Mouse (Mus musculus): ENCODE results near the gene Mpdu1.
"Not testable (repeated sequence)": the region's sequence is repeated elsewhere in the genome, so short reads cannot be mapped to it uniquely, and the experiment has no call there.

The Mpdu1 gene

GRCm38 (mm10) chr11:69665457-69665960 is 3.1 kb upstream of the Mpdu1 start:
- DNase-seq (ENCODE audit: low spot score), result no peak

- no peak for DNase-seq (ENCODE audit: low spot score)
These were observed 2.4 kb upstream of the Mpdu1 start for GRCm38 (mm10) chr11:69664841-69665240.

- DNase-seq (ENCODE audit: low spot score), result no peak
These were observed 1.4 kb upstream of the Mpdu1 start for GRCm38 (mm10) chr11:69663795-69664194.

- no peak for DNase-seq (ENCODE audit: low spot score)
These were observed 677 bp upstream of the Mpdu1 start for GRCm38 (mm10) chr11:69662967-69663671.

GRCm38 (mm10) chr11:69661221-69661881 is 1.1 kb downstream of the Mpdu1 start:
- no peak for DNase-seq (ENCODE audit: low spot score)

GRCm38 (mm10) chr11:69657462-69657881 is 5.0 kb downstream of the Mpdu1 start:
- DNase-seq (ENCODE audit: low spot score), result no peak

GRCm38 (mm10) chr11:69656617-69657461 is 5.6 kb downstream of the Mpdu1 start:
- no peak for DNase-seq (ENCODE audit: low spot score)

- no peak for DNase-seq (ENCODE audit: low spot score)
These were observed 6.4 kb downstream of the Mpdu1 start for GRCm38 (mm10) chr11:69656065-69656455.

GRCm38 (mm10) chr11:69655264-69656064 is 7.0 kb downstream of the Mpdu1 start, which contains the start of gene Sox15:
Gene Sox15 (plus strand): TSS chr11:69655314.
- DNase-seq (ENCODE audit: low spot score), result no peak

- no peak for DNase-seq (ENCODE audit: low spot score)
These were observed 7.7 kb downstream of the Mpdu1 start for GRCm38 (mm10) chr11:69654760-69655159.

- no peak for DNase-seq (ENCODE audit: low spot score)
These were observed 9.0 kb downstream of the Mpdu1 start for GRCm38 (mm10) chr11:69653399-69653798.

GRCm38 (mm10) chr11:69645860-69646259 is 16.6 kb downstream of the Mpdu1 start:
- DNase-seq (ENCODE audit: low spot score), result no peak

GRCm38 (mm10) chr11:69635471-69635870 is 27.0 kb downstream of the Mpdu1 start:
- no peak for DNase-seq (ENCODE audit: low spot score)

GRCm38 (mm10) chr11:69633128-69633866 is 29.1 kb downstream of the Mpdu1 start:
- DNase-seq (ENCODE audit: low spot score), result no peak

- peak; percentile 99 for DNase-seq (ENCODE audit: low spot score)
These were observed 30.0 kb downstream of the Mpdu1 start, which contains the start of gene Fxr2 for GRCm38 (mm10) chr11:69632284-69633089. Gene Fxr2 (plus strand): TSS chr11:69632990.

- DNase-seq (ENCODE audit: low spot score), result no peak
These were observed 32.6 kb downstream of the Mpdu1 start for GRCm38 (mm10) chr11:69629802-69630201.

- no peak for DNase-seq (ENCODE audit: low spot score)
These were observed 34.2 kb downstream of the Mpdu1 start for GRCm38 (mm10) chr11:69628286-69628685.

- not testable (repeated sequence) for DNase-seq (ENCODE audit: low spot score)
These were observed 38.1 kb downstream of the Mpdu1 start for GRCm38 (mm10) chr11:69624339-69624738.

- no peak for DNase-seq (ENCODE audit: low spot score)
These were observed 39.4 kb downstream of the Mpdu1 start for GRCm38 (mm10) chr11:69623006-69623405.

GRCm38 (mm10) chr11:69622406-69622805 is 40.0 kb downstream of the Mpdu1 start:
- DNase-seq (ENCODE audit: low spot score), result no peak

Data from ovary, postnatal 10 days (tissue).